Mouse (Mus musculus) intestine, embryonic 16.5 days (tissue): ENCODE measurements around the gene Shb. TPM values are rescaled to one million over a fixed set of nuclear protein-coding genes. Genes with fewer than 3 reads are reported as not detected.
A peak's percentile ranks its signal among the peaks of the same experiment; 100 is the strongest.

Experiments
- ATAC-seq: fragments of 200-750 bp; cut with Nextera tagmentation; 2 replicates; pipeline ENCODE4 v1.8.0; 2017; ENCODE audit warnings: moderate TSS enrichment, moderate library complexity
- H3K27ac ChIP-seq: fragments of 300-500 bp; sonication (generic); 2 replicates; pipeline ENCODE4 v1.5.1; 2014; ENCODE audit warnings: mild to moderate bottlenecking, low read length
- H3K27me3 ChIP-seq: fragments of 300-500 bp; sonication (generic); replicated peaks from 2 replicates; pipeline ENCODE4 v1.6.1; 2014; ENCODE audit warnings: low read length, control low read depth, mixed read lengths; ENCODE audit not compliant: control insufficient read depth, insufficient read depth
- H3K36me3 ChIP-seq: fragments of 300-500 bp; sonication (generic); 2 replicates; pipeline ENCODE4 v1.6.1; 2014; ENCODE audit warnings: low read length, control low read depth; ENCODE audit not compliant: control insufficient read depth, insufficient read depth
- H3K4me1 ChIP-seq: fragments of 300-500 bp; sonication (generic); 2 replicates; pipeline ENCODE4 v1.6.1; 2014; ENCODE audit warnings: low read length, control low read depth, mixed read lengths; ENCODE audit not compliant: control insufficient read depth, insufficient read depth
- H3K4me2 ChIP-seq: fragments of 300-500 bp; sonication (generic); 2 replicates; pipeline ENCODE4 v1.6.1; 2014; ENCODE audit warnings: low read depth, low read length, control low read depth
- H3K4me3 ChIP-seq: fragments of 300-500 bp; sonication (generic); 2 replicates; pipeline ENCODE4 v1.5.1; 2014; ENCODE audit warnings: mild to moderate bottlenecking, low read length
- H3K9ac ChIP-seq: fragments of 300-500 bp; sonication (generic); 2 replicates; pipeline ENCODE4 v1.6.1; 2014; ENCODE audit warnings: low read depth, low read length
- H3K9me3 ChIP-seq: fragments of 300-500 bp; sonication (generic); 2 replicates; pipeline ENCODE4 v1.6.1; 2016; ENCODE audit warnings: low read length, control low read depth; ENCODE audit not compliant: control insufficient read depth
- WGBS: fragments of 180-500 bp; shearing (Covaris S2); extraction: QIAGEN DNeasy Blood & Tissue Kit; methylation state at CpG from one replicate; pipeline ENCODE4 v1.1.7; 2014; 5-methylcytosine and 5-hydroxymethylcytosine counted together
- polyA plus RNA-seq: library from polyadenylated mRNA; unstranded; fragments of >200 nt; fragmentation: Nextera tagmentation; extraction: Ambion mirVana; gene quantifications from 2 replicates; pipeline ENCODE4 v1.2.1, GENCODE M21; 2015

Shb gene
- polyA plus RNA-seq, 1 experiment from 2014 or later = 1.5 TPM

DNA sequence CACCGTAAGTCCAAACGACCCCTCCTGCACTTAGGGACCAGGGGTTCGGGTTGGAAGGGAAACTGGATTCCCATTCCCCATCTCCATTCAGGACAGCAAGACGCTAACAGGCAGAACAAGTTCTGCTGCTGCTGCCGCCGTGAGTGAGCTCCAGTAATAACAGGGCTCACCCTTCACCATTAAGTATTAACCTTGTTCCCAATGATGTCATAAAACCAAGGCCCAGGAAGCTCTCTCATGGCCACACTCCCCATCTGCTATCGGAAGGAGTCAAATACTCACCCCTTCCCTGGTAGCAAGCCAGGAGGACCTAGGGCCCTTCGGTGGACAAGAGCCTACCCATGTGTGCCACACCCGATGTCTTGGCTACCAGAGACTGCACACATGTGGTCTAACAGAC is 30.3 kb downstream of the Shb start:
- Histone ChIP-seq H3K4me3 (no peak overlapping the region), H3K27me3 (no peaks in the 10 kb centered on the region), H3K9ac (no peak overlapping the region), H3K4me2 (no peak overlapping the region), H3K36me3 (no peaks in the 10 kb centered on the region), H3K9me3 (no peaks in the 10 kb centered on the region), H3K4me1 (peaks cover 65% of the 10 kb centered on the region), H3K27ac (peak overlapping the region; percentile 47; the same call in 1 of the 2 replicates)
- WGBS = 59% methylated on average over 9 of the region's 9 CpGs
- peak; percentile 52 for ATAC-seq

DNA sequence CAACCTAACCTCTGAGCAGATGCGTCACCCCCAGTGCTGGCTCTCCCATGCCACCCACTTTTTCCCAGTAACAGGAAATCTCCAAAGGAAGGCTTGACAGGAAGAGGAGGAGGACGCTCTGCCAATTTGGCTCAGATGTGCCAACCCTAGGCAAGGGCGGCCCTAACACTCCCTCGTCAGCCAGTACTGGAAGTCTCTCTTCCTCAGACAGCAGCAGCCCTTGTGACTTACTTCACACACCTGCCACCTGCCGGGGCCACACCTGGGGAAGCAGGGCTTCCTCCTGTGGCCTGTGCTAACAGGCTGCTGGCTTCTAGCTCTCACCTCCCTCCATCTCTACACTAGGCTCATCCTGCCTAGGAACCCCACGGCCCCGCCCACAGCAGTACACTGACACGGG is 31.9 kb downstream of the Shb start:
- H3K27me3 ChIP-seq = no peaks in the 10 kb centered on the region
- H3K9me3 ChIP-seq = no peaks in the 10 kb centered on the region
- 56% methylated on average over 8 of the region's 8 CpGs for WGBS
- H3K36me3 ChIP-seq = no peaks in the 10 kb centered on the region
- H3K9ac ChIP-seq = 0 out of 2 replicates have a peak overlapping the region, but pooled peaks have one; percentile 6
- peak; percentile 59 for ATAC-seq
- H3K27ac ChIP-seq = 0 out of 2 replicates have a peak overlapping the region, but pooled peaks have one; percentile 20
- peaks cover 61% of the 10 kb centered on the region for H3K4me1 ChIP-seq
- no peak overlapping the region for H3K4me3 ChIP-seq
- H3K4me2 ChIP-seq = no peak overlapping the region

DNA sequence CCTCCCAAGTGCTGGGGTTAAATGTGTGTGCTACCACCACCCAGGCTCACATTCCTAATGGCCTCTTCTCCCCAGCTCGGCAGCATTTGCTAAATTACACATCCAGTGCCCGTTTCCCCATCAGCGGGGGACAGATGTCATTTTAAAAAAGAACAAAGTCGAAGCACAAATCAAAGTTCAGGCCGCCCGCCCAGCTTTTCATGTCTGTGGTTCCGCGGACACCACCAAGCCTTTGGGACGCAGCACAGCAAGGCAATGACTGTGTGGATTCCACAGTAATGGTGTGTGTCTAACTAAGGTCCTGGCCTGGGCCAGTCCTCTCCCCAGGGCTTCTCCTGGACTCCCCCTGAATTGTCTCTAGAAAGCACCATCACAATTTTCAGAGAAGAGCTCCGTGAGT is 32.7 kb downstream of the Shb start:
- Histone ChIP-seq H3K27me3 (no peaks in the 10 kb centered on the region), H3K27ac (peak overlapping the region; percentile 26; the same call in 1 of the 2 replicates), H3K36me3 (no peaks in the 10 kb centered on the region), H3K9me3 (no peaks in the 10 kb centered on the region), H3K9ac (peak overlapping the region; percentile 15; the same call in 1 of the 2 replicates), H3K4me1 (peaks cover 66% of the 10 kb centered on the region), H3K4me3 (no peak overlapping the region), H3K4me2 (peak overlapping the region; percentile 20; the same call in 1 of the 2 replicates)
- no peak for ATAC-seq
- WGBS = 37% methylated on average over 10 of the region's 10 CpGs

DNA sequence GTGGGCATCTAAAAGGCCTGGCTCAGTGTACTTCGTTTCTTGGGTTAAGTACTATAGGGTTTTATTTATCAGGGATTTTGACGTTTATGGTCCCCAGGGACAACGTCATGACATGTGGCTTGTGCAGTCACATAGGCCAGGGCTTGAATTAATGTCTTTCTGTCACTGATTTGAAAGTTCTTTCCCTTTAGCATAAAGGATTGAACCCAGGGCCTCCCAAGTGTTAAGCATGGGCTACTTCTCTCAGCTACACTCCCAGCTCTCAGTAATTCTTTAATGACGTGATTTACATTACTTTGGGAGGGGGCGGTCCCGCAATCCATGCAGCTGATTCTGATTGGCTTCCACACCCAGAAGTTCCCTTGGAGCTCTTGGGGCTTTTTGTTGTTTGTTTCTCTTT is 33.2 kb downstream of the Shb start:
- 19% methylated on average over 6 of the region's 6 CpGs for WGBS
- no peaks in the 10 kb centered on the region for H3K36me3 ChIP-seq
- H3K4me1 ChIP-seq = peaks cover 67% of the 10 kb centered on the region
- peak overlapping the region; percentile 11; the same call in 1 of the 2 replicates for H3K9ac ChIP-seq
- peak overlapping the region; percentile 26; the same call in 1 of the 2 replicates for H3K27ac ChIP-seq
- no peak overlapping the region for H3K4me3 ChIP-seq
- H3K27me3 ChIP-seq = no peaks in the 10 kb centered on the region
- ATAC-seq = no peak
- peak overlapping the region; percentile 20; the same call in 1 of the 2 replicates for H3K4me2 ChIP-seq
- H3K9me3 ChIP-seq = no peaks in the 10 kb centered on the region

DNA sequence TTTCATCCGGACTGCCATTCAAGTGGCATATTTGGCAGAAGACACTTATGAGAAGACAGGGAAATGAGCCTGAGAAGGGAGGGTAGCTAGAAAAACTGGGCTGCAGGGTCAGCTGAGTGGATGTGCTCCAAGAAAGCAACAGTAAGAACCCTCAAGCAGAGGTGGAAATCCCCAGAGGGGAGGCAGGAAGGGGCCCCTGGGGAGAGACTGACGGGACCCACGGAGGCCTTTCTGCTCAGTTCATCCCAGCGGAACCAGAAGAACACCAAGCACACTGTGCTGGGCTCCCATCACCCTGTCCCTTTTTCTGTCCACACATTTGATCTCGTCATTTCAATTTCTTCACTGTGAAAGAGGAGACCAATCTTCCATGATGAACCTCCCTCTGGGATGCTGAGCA is 33.9 kb downstream of the Shb start:
- peaks cover 74% of the 10 kb centered on the region for H3K4me1 ChIP-seq
- H3K4me3 ChIP-seq = no peak overlapping the region
- H3K27me3 ChIP-seq = no peaks in the 10 kb centered on the region
- WGBS = 59% methylated on average over 5 of the region's 5 CpGs
- H3K36me3 ChIP-seq = no peaks in the 10 kb centered on the region
- H3K4me2 ChIP-seq = no peak overlapping the region
- ATAC-seq = no peak
- no peak overlapping the region for H3K27ac ChIP-seq
- no peaks in the 10 kb centered on the region for H3K9me3 ChIP-seq
- H3K9ac ChIP-seq = no peak overlapping the region

DNA sequence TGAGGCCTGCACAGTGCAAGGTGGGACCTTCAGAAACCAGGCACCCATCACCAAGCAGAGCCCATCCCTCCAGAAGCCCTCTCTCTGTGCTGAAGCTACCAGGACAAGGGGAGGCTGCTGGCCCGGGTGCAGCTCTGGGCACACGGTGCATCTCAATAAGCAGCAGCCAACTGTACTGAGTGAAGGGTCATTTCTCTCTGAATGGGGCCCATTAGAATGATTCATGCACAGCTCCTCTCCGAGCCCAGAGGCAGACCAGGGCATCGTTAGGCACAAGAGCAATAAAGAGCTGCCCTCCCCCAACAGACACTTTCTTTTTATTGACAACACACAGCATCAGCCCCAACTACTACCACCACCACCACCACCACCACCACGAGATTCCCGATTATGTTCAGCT is 35.0 kb downstream of the Shb start:
- H3K27ac ChIP-seq = 0 out of 2 replicates have a peak overlapping the region, but pooled peaks have one; percentile 21
- no peaks in the 10 kb centered on the region for H3K27me3 ChIP-seq
- H3K4me1 ChIP-seq = peaks cover 83% of the 10 kb centered on the region
- no peak overlapping the region for H3K4me2 ChIP-seq
- no peaks in the 10 kb centered on the region for H3K9me3 ChIP-seq
- WGBS = 52% methylated on average over 6 of the region's 6 CpGs
- peak overlapping the region; percentile 14; the same call in 1 of the 2 replicates for H3K9ac ChIP-seq
- no peak for ATAC-seq
- H3K36me3 ChIP-seq = no peaks in the 10 kb centered on the region
- H3K4me3 ChIP-seq = no peak overlapping the region

DNA sequence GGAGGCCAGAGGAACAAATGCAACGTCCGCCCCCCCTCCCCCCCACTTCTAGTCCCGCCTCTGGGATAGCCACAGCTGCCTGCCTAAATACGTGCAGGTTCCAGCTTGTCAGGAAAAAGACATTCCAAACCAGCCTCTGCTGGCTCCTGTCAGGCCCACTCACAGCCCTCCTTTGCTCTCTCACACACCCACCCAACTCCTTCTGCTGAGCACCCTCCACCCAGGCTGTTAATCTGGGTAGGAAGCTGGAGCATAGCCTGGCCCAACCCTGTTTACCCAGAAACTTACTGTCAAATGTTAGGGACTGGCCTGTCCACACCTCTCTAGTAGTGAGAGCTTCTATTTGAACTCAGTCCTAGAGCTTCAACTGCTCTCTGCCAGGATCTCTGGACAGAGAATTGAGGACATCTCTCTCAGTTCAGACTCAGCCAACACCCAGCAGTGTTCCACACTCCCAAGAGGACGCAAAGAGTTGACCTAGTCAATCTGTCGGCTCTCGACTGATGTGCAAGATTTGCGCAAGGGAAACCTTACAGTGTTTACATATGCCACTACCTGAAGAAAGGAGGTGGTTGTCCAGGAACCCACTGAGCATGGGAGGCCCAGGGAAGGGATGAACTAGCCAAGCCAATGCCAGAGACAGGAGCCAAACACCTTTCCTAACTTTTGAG is 36.6 kb downstream of the Shb start:
- H3K9ac ChIP-seq = 0 out of 2 replicates have a peak overlapping the region, but pooled peaks have one; percentile 24
- H3K27ac ChIP-seq = peak overlapping the region; percentile 35

DNA sequence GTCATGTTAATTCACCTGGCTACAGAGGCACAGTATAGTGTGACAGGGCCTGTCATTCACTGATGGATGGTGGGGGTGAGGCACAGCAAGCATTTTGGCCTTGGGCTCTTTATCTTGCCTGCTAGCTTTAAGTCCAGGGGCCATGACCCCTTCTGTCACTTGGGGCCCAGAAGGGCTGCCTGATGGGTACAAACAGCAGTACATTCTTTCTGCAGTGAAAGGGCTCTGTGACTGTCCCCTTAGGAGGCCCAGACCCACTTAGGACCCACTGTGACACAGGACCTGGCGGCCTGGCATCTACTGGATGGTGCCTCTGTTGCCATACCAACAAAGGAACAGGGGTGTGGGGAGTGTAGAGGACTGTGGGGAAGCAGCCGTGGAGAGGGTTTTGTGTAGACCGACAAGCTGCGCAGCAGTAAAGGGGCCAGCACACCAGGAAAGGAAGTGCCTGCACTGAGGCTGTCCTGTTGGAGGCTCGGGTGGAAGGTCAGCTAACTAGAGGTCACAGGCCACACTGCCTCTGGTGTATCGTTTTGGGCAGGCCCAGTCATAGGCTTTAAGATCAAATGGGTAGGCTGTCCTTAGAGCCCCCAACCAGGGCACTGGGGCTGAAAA is 38.4 kb downstream of the Shb start:
- Histone ChIP-seq H3K4me1 (peaks cover 85% of the 10 kb centered on the region), H3K9ac (no peak overlapping the region), H3K4me2 (no peak overlapping the region), H3K4me3 (no peak overlapping the region), H3K36me3 (no peaks in the 10 kb centered on the region), H3K27ac (no peak overlapping the region), H3K27me3 (no peaks in the 10 kb centered on the region), H3K9me3 (no peaks in the 10 kb centered on the region)
- 38% methylated on average over 6 of the region's 6 CpGs for WGBS
- ATAC-seq = 0 out of 2 replicates have a peak, but pooled peaks have one; percentile 2

More for the DNA sequence above, 36.6 kb downstream of the Shb start:
- no peaks in the 10 kb centered on the region for H3K36me3 ChIP-seq
- WGBS = 35% methylated on average over 8 of the region's 8 CpGs
- H3K4me1 ChIP-seq = peaks cover 85% of the 10 kb centered on the region
- no peaks in the 10 kb centered on the region for H3K27me3 ChIP-seq
- ATAC-seq = 0 out of 2 replicates have a peak, but pooled peaks have one; percentile 7
- no peaks in the 10 kb centered on the region for H3K9me3 ChIP-seq
- no peak overlapping the region for H3K4me2 ChIP-seq
- no peak overlapping the region for H3K4me3 ChIP-seq

DNA sequence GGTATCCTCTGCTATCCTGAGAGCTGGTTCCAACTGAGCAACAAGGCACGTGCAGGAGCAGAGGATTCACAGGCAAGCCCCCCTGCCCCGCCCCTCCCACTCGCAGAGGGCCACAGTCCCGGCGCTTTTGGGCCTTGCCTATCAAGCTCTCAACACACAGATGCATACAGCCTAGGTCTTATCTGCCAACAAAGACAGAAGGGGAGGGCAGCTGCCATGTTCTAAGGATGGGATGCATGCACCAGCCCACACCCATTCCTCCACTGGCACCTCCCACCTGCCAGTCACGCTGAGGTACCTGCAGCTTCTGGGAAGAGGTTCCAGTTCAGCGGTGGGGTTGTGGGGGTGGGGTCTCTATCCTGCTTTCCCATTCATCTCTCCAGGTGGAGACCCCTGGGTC is 39.2 kb downstream of the Shb start:
- Histone ChIP-seq H3K9me3 (no peaks in the 10 kb centered on the region), H3K9ac (peak overlapping the region; percentile 11; the same call in 1 of the 2 replicates), H3K4me1 (peaks cover 86% of the 10 kb centered on the region), H3K36me3 (no peaks in the 10 kb centered on the region), H3K4me2 (0 out of 2 replicates have a peak overlapping the region, but pooled peaks have one; percentile 4), H3K27ac (peak overlapping the region; percentile 29), H3K27me3 (no peaks in the 10 kb centered on the region), H3K4me3 (no peak overlapping the region)
- WGBS = 17% methylated on average over 7 of the region's 7 CpGs
- ATAC-seq = no peak
